Mouse (Mus musculus) right cerebral cortex, adult 2 months (tissue): ENCODE results near the gene Prdm11.

ENCODE experiments used
- DNase-seq, 2 experiments: peaks; one replicate each; pipeline ENCODE4 v3.0.0; 2021 to 2022; ENCODE audit warnings: low spot score in 2 of 2

Prdm11 gene

GRCm38 (mm10) chr2:93045818-93046508 is at the start of gene Prdm11:
Gene Prdm11 (minus strand): TSS chr2:93046167.
- DNase-seq, result peak; percentile 34 to 47

- no peak for DNase-seq
Measured at GRCm38 (mm10) chr2:93092347-93092746, 46.4 kb upstream of the Prdm11 start.

- no peak for DNase-seq
Measured at GRCm38 (mm10) chr2:93091679-93092078, 45.7 kb upstream of the Prdm11 start.

- DNase-seq, result no peak
Measured at GRCm38 (mm10) chr2:93089379-93090089, 43.6 kb upstream of the Prdm11 start.

GRCm38 (mm10) chr2:93088006-93088405 is 42.0 kb upstream of the Prdm11 start:
- DNase-seq, result no peak

DNA sequence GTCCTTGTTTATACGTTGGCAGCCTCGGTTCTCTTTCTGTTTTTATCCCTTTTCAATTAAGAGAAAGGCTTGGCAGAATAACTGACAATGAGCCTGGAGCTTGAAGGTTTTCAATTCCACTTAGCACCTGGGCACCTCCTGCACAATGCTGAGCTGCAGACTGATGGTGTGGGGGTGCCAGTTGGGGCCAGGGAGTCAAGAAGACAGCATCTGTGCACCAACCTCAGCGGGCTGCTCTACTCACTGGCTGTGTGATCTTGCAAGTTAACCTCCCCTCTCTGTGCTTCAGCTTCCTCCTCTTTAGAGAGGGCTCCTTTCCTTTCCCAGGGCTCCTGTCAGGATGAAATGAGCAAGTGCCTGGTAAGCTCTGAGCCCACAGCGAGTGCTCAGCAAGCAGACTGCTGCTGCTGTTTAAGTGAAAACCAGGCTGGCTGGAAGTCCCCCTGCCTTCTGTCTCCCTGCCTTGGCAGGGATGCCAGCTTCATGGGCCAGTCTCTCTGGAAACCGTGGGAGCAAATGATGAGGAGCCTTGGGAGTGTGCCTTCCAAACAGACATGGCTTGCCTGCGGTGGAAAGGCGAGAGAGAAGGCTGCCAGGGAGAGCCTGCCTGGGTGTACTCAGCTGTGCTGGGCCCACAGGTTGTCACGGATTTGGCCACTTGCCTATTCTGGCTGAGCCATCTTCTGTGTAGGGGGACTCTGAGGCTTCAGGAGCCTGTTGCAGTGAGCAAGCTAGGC is 39.5 kb upstream of the Prdm11 start:
- peak; percentile 86 for DNase-seq

DNA sequence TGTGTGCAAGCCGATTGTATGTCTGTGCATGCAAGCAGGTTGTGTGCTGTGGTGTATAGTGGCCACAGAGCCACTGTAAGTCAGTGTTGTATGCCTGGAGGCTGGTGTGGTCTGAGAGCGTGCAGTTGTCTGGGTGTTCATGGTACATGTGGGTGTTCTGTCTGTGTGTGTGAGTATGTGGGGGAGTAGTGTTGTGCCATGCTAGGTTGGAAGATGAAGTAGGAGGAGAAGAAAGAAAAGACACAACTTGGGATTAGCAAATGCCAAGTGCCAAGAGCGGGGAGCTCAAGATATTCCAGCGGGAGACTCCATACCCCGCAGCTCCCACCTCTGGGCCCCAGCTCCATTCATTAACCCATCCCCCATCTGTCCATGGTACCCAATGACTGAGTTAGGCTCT is 38.5 kb upstream of the Prdm11 start:
- DNase-seq, result peak; percentile 54 to 59

DNA sequence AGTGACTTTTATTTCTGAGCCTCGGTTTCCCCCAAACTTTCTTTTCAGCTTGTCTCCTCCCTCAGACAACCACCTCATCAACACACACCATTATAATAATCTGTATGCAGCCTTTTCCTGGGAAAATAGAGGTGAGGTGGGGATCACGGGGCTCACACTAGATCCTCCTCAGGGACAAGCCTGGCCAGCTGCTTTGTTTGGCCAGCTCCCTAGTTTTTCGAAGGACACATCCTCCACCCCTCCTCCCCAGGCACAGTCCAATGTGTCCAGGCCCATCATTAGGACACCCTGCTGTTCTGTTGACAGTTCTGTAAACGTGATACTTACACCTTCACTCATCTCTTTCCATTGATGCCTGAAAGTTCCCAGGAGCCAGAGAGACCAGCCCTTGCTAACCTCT is 37.4 kb upstream of the Prdm11 start:
- DNase-seq, result no peak

GRCm38 (mm10) chr2:93082846-93083245 is 36.9 kb upstream of the Prdm11 start:
- DNase-seq, result no peak

DNA sequence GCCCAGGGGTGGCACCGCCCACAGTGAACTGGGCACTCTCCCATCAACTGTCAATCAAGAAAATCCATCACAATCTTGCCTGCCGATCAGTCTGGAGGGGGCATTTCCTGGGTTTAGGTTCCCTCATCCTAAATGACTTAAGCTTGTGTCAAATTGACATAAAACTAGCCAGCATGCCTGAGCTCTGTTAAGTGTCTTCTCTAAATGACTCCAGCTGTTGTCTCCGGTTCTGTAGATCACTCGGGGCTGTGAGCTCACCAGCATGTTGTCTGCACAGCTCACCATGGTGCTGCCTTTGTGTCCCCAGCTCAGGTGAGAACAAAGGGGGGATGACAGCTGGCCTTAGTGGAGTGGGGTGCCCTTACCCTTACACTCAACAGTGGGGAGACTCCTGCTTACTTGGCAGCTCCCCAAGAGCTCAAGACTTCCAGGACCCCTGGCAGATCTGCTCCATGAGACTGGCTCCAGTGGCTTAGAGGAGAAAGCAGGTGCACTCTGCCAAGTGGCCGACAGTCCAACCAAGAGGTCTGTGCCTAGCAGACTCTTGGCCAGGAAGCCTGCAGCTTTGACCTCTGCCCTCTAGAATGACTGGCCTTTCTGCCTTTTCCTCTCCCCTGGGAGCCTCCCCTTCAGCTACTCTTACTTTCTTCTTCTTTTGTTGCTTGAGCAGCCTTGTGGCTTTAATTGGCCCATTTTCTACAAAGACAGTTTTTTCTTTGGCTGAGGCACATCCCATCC is 35.1 kb upstream of the Prdm11 start:
- no peak for DNase-seq

DNA sequence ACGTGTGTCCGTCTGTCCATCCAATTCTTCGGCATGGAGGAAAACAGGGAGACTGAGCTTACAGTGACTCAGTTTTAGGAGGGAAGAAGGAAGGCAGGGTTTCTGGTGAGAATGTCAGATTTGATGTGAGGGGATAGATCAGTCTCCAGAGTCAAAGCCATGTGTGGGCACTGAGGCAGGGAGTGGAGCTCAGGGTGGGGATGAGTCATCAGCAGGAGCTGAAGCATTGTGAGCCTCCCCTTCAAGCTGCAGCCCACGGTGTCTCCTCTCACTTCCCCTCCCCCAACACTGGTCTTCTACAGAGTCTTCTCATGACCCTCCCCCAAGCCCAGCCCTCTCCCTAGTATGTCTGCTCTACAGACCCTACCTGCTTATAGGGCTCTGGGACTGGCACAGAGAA is 33.4 kb upstream of the Prdm11 start:
- peak; percentile 35 to 51 for DNase-seq

GRCm38 (mm10) chr2:93076578-93076955 is 30.6 kb upstream of the Prdm11 start:
- no peak for DNase-seq

DNA sequence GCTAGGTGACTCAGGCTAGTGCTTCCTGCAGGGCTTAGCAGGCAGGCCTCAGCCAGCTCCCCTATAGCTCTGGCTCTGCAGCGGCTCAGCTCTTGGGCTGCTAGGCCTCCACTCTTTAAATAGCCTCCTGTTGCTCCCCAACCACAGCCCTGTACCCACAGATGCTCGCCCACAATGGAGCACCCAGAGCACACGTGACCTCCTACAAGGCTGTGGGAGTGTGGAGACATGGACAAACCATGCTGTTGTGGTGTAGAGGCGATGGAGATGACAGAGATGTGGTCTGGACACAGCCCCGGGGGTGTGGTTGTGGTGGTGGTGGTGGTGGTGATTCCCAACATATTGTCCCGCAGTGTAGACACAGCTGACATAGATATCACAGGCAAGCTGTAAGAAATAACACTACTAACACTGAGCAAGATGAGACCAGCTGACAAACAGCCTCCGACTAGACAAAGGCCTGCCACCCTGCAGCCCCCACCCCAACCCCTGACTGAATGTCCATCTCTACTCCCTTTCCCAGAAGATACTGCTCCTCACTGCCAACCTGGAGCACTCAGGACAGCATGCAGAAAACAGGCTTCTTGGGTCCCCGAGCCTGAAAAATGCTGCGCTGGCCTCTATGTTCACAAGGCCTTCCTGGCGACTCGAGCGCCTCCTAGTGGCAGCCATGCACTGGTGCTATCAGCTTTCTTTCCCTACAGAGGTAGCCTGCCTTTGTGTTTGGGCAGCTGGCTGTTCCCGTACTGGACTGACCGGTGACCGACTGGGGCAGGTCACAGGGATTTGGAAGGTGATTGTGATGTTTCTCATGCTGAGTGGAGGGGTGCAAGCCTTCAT is 30.0 kb upstream of the Prdm11 start:
- DNase-seq, result peak; percentile 49 to 56

GRCm38 (mm10) chr2:93071656-93072055 is 25.7 kb upstream of the Prdm11 start:
- peak; percentile 57 to 71 for DNase-seq

GRCm38 (mm10) chr2:93068942-93069341 is 23.0 kb upstream of the Prdm11 start:
- peak in 1 of 2 experiments; percentile 42 for DNase-seq

DNA sequence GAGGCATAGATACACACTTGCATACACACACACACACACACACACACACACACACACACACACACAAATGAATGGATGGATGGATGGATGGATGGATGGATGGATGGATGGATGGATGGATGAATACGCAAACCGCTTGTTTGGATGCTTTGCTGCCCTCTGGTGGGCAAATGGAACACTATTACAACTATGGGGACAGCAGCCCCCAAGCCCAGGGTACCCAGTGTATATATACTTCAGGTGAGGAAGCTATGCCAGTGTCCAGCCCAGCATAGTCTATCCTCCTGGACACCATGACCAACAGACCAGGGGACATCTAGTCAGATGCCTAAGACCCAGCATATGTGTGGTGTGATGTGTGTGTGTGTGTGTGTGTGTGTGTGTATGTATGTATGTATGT is 17.4 kb upstream of the Prdm11 start:
- peak; percentile 60 to 66 for DNase-seq

- no peak for DNase-seq
Measured at GRCm38 (mm10) chr2:93051873-93052272, 5.9 kb upstream of the Prdm11 start.

DNA sequence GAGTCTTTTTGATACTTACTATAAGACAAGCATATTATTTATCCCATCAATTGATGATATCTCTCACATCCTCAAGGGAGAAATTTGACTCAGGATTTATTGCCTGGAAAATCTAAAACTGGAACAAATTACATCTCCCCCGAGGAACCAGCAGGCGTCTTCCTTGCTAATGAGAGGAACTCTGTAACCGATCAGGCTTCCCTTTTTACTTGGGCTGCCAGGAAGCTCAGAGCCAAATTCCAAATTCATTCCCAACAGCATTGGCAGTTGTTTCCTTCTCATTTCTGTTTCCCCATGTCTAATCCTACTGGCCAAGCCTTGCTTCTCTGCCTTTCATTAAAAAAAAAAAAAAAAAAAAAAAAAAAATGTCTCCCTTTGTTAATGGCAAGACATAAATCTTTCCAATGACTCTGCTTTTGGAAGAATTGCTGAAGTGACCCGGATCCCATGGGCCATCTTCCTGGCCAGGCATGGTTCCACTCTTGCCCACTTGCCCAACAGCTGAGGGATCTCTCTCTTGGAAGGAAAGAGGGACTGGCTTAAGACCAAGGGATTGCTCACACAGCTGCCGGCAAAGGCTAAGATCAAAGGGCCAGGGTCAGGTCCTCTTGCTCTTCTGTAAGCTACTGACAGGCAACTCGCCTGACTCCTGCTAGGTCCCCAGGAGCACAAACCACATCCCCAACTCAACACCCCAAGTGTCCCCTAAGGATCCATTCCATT is 2.8 kb upstream of the Prdm11 start:
- no peak for DNase-seq

GRCm38 (mm10) chr2:93047491-93048050 is 1.6 kb upstream of the Prdm11 start:
- no peak for DNase-seq

GRCm38 (mm10) chr2:93047036-93047435 is 1.1 kb upstream of the Prdm11 start:
- DNase-seq, result no peak
